Comparison of ENCODE assay signal across 18 mouse cellular contexts in the genomic region with DNA sequence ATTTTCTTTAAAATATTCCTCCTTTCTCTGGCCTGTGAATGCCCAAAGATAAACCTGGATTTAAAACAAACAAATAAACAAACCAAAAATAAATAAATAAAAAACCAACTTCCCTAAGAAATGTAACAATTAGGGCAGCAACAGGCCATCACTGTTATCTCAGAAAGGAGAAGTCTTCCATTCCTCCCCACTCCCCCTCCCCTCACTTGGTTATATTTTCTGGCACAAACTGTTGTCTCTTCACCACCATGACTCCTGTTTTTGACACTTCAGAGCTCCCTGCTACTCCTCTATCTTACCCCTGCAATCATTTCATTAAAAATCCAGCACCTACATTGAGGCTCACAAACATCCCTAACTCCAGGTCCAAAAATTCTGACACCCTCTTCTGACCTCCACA.
"Had no signal": no experiment of that assay in that cellular context is flagged by ENCODE, and none has a peak within 500 bp of the region (broad histone marks: within the 10 kb centered on the region; RNA-seq: fewer than 3 reads in every experiment).

No protein-coding gene starts in this region.

- DNase-seq: kidney, adult 18-20 months; kidney, adult 9 months; kidney, postnatal 14 days; kidney, postnatal 4 days; lung, adult 18-20 months; lung, postnatal 10 days; lung, postnatal 4 days; spleen, adult 18-20 months; thymus, adult 2 months; thymus, postnatal 14 days; thymus, postnatal 4 days had no signal

- H3K27me3 ChIP-seq: lung, embryonic 15.5 days; neural tube, embryonic 12.5 days; neural tube, embryonic 15.5 days; stomach, embryonic 15.5 days had no signal

- H3K4me2 ChIP-seq: lung, embryonic 15.5 days; neural tube, embryonic 12.5 days; neural tube, embryonic 15.5 days; stomach, embryonic 15.5 days had no signal

- H3K9ac ChIP-seq: liver, embryonic 14.5 days; lung, embryonic 15.5 days; neural tube, embryonic 12.5 days; neural tube, embryonic 15.5 days; stomach, embryonic 15.5 days had no signal

- H3K9me3 ChIP-seq: lung, embryonic 15.5 days; midbrain, embryonic 10.5 days; neural tube, embryonic 12.5 days; neural tube, embryonic 15.5 days had no signal

- H3K4me1 ChIP-seq: lung, embryonic 15.5 days; midbrain, embryonic 10.5 days; neural tube, embryonic 12.5 days; neural tube, embryonic 15.5 days; stomach, embryonic 15.5 days had no signal

- H3K27ac ChIP-seq: liver, embryonic 14.5 days; lung, embryonic 15.5 days; midbrain, embryonic 10.5 days; neural tube, embryonic 12.5 days; stomach, embryonic 15.5 days had no signal

- H3K4me3 ChIP-seq: left cerebral cortex, adult 2 months; lung, embryonic 15.5 days; midbrain, embryonic 10.5 days; neural tube, embryonic 12.5 days; neural tube, embryonic 15.5 days; stomach, embryonic 15.5 days had no signal
